Mouse (Mus musculus): Measurements from ENCODE around the gene Wbp2nl.
"Not testable (repeated sequence)": the region's sequence is repeated elsewhere in the genome, so short reads cannot be mapped to it uniquely, and the experiment has no call there.

The Wbp2nl gene

DNA sequence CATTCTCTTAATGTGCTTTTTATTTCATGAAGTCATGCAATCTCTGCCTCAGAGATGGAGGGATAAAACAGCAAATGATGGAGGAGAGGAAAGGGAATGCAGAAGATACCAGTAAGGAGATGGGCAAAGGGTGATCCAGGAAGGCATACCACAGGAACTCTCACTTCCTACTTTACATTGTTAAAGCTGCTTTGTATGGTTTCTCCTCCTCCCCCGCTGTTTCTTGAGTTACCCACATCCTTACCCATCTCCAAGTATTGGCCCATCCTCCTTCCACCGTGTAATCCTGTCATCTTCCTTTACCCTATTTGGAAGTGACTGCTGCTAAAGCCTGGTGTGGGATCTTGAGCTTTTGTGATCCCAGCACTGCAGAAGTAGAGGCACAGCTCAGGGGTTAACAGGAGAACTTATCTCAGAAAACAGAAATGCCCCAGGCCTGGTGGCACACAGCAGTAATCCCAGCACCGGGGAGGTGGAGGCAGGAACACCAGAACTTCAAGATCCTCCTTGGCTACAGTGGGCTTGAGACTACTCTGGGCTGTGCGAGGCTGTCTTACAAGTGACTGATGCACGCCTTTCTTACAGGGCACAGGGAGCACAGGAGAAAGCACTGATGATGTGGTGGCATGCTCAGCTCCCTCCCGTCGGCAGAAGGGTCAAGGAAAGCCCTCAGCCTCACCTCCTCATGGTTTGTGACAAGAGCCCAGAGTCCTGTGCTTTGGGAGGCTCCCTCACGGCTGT is 49.7 kb downstream of the Wbp2nl start:
- no peak for DNase-seq (ENCODE audit: low read depth in 2 of 2, low spot score in 2 of 2)

DNA sequence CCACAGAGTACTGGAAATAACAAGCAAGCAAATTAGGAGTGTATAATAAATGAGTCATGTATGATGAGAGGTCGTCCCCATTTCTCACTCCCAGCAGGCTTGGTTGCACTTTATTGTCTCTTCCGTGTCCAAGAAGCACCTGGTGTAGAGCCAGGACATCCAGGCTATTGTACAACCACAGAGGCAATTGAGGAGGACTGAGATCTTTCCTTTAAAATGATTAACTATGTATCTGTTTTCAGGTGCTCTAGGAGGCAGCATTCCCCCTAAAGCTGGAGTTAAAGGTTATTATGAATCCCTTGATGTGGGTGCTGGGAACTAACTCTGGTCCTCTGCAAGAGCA is 50.2 kb downstream of the Wbp2nl start:
- no peak for DNase-seq (ENCODE audit: low read depth in 2 of 2, low spot score in 2 of 2)

DNA sequence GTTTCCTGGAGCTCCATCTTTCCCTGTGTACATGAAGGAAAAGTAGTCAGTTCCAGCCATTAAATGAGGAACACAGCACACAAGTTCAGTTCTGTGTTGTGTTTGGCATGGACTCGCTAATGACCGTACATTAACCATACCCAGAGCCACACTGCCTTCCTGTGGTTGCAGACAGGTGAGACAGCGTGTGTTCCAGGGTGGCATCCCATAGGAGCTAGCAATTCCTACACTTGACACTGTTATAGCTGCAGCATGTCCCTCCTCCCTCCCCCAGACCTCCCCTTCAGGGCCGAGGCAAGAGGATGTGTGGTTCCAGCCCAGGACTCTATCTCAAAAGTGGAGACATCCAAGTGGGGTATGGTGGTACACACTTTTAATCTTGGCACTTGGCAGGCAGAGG is 51.6 kb downstream of the Wbp2nl start:
- no peak for DNase-seq (ENCODE audit: low read depth in 2 of 2, low spot score in 2 of 2)

DNA sequence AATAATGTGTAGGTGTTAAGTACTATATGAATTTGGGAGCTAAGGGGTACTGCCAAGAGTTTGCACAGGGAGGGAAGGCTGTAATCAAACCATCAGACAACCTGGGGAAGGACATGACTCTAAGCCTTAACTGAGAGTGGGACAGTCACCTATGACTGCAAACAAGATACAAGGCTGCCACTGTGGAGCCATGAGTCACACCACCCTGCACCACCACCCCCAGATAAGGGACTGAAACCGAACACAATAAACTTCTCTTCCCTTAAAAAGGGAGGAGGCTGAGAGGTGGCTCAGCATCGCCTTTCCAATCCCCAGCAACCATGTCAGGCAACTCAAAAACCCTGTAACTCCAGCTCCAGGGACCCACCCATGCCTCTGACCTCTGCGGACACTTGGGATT is 52.7 kb downstream of the Wbp2nl start:
- no peak for DNase-seq (ENCODE audit: low read depth in 2 of 2, low spot score in 2 of 2)

DNA sequence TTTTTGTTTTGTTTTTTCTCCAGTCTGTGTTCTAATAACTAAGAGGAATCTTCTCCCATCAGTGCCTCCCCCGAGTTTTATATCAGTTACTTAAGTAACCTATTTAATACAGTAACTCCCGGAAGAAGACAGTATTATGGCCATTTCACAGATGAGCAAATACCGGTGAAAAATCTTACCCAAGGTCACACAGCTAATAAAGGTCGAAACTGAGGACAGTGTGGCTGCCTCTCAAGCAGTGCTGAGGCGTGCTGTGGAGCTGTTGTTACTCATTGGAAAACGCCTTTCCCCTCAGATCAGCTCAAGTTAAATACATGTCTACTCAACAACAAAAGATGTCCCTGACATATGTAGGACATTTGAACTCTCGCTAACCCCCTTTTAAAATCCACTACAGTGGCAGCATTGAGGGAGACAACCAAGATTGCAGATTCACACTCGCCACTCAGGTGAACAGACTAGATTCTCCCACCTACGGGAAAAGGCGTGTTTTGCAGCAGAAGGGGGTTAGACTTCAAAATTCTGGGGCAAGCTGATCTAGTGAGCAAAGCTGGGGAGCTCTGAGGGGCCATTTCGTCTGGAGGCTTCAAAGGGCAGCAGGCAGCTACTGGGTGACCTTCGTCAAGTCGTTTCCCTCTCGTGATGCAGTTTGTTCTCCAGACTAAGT is 54.5 kb downstream of the Wbp2nl start:
- DNase-seq (ENCODE audit: low read depth in 2 of 2, low spot score in 2 of 2), result no peak

DNA sequence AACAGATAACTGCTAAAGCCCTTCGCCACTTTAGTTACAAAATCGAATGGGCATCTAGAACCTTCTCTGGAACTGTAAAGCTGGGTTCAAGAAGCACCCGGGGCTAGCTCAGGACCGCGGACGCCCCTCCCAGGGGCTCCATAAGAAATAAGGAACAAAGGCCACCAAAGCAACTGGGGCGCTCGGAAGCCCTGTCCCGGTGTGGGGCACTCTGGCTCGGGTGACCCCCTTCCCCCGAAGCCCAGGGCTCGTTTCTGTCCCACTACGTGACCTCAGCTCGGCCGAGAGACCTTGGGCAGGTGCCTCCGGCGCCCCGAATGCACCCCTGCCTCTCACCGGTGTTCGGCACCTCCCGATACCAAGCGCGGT is 55.0 kb downstream of the Wbp2nl start:
- DNase-seq (ENCODE audit: low read depth in 2 of 2, low spot score in 2 of 2), result no peak

DNA sequence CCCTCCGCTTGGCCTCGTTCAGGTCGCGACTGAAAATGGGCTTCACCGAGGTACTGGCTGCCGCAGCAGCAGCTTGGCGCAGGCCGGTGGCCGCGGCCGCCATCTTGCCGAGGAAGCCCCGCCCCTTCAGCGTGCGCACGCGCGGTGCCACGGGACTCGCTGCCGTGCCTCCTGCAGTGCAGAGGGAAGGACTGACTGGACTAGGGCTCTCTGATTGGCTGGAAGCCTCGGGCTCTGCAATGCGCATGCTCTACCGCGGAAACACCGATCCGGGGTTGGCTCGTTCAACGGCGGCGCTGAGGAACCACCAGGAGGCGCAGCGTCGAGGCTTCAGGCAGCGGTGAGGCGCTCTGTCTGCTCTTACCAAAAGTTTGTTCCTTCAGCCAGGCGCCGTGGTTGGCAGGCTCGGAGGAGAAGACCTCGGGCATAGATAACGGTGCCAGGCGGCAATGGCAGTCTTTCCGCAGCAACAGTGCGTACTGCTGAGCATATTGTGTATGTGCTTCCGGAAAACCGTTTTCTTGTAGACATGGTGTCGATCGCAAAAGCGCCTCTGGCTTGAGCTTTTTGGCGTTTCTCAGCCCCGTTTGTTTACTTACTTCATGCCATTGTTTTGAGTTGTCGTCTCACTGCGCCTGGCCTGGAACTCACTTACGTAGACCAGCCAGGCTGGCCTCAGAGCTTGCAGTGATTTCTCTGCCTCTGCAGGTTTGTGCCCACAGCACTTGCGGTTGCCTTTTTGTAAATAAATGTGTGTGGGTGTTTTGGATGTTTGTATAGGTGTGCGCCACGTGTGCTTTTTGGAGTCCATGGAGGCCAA is 55.6 kb downstream of the Wbp2nl start, which contains the start of gene Ndufa6:
Gene Ndufa6 (minus strand): TSS at position 197 of the 820 bp plus-strand sequence.
- DNase-seq (ENCODE audit: low read depth in 2 of 2, low spot score in 2 of 2), result peak; percentile 93 to 95

DNA sequence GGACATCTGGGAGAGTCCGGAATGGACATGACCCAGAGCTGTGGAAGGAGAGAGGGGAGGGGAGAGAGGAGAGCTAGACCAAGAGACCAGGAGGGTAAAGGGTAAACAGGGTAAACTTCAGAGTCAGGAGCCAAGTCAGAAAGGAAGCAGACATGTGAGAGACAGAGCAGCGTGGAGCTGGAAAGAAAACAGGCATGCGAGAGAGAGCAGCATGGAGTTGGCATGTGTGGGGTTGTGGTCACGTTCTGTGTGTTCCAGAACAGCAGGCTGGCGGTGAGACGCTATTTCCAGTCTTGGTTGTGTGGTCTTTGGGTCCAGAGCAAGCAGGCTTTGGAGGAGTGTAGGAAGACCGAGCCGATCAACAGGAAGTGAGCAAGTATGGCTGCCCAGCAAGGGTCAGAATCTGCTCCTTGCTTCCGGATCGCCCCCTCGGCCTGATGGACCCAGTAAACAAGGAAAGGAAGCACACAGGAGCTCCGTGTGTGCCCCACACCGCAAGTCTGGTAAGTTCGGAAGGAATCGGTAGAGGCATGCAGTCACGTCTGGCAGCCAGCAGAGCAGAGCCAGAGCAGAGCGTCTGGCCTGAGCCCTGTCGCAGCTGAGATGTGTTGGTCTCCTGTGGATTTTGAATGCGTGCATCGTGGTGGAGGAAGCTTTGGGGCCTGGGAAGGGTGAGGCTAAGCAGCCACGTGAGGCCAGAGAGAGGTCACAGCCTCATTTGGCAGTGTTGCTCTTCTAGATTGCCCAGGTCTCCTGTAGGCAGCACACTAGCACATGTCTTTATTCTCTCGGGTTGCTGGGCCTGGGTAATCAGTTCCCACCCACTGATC is 59.9 kb downstream of the Wbp2nl start:
- no peak for DNase-seq (ENCODE audit: low read depth in 2 of 2, low spot score in 2 of 2)

DNA sequence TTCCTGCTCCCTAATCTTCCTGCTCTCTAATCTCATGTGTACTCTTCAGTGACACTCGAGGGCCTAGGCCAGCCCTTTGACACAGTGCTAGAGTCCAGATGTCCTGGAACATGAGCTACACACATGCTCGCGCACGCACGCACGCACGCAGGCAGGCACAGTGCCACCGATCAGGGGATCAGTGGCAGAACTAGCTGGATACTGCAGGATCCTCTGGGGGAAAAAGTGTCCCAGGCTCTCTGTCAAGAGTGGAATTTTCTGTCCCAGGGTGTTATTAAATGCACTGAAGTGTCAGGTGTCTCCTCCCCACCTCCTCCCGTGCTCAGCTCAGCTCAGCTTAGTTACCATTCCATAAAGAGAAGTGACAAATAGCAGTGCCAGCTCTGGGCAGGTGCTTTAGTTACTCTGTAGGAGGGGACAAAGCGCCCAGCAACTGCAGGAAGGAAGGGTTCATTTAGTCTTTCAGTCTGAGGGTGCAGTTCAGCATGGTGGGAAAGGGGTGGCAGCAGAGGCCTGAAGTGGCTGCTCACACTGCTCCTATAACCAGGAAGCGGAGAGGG is 62.8 kb downstream of the Wbp2nl start:
- no peak for DNase-seq (ENCODE audit: low read depth in 2 of 2, low spot score in 2 of 2)

DNA sequence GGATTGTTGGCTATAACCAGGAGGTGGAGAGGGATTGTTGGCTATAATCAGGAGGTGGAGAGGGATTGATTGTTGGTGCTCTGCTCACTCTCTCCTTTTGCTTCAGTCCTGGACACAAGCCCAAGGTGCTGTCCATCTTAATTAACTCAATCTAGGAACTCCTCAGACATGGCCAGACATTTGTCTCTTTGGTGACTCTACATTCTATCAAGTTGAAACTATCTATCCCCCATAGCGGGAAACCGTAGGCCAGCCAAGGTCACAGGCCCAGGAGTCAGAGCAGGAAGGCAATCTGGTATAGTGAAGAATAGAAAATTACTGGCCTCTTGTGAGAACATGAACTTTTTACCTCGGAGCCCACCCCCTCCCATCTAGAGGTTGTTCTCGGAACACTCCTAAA is 63.5 kb downstream of the Wbp2nl start:
- no peak for DNase-seq (ENCODE audit: low read depth in 2 of 2, low spot score in 2 of 2)

DNA sequence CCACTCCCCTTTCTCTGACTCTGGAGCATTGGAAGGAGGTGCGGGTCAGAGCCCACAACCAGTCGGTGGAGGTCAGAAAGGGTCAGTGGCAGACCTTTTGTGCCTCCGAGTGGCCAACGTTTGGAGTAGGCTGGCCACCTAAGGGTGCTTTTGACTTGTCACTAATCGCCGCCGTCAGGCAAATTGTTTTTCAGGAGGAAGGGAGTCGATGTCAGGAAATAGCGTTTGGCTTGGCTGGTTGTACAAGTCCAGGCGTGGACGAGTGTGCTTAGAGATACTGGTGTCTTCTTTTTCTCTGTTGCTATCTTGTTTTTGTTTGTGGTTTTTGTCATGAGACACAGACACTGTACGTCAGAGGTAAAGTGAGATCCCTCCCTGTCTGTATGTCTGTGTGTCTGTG is 65.0 kb downstream of the Wbp2nl start:
- DNase-seq (ENCODE audit: low read depth in 2 of 2, low spot score in 2 of 2), result not testable (repeated sequence)
